Mouse (Mus musculus) E14TG2a.4 (cell line): Measurements from ENCODE around the gene Odf3l2.

Experiments
- CTCF ChIP-seq: conservative IDR thresholded peaks from 2 replicates; pipeline ENCODE4 v1.5.1; 2014; ENCODE audit warnings: low read length
- POU5F1 ChIP-seq: IDR thresholded peaks from 2 replicates; pipeline ENCODE4 v1.6.1; 2014; ENCODE audit warnings: low read length, borderline replicate concordance

DNA sequence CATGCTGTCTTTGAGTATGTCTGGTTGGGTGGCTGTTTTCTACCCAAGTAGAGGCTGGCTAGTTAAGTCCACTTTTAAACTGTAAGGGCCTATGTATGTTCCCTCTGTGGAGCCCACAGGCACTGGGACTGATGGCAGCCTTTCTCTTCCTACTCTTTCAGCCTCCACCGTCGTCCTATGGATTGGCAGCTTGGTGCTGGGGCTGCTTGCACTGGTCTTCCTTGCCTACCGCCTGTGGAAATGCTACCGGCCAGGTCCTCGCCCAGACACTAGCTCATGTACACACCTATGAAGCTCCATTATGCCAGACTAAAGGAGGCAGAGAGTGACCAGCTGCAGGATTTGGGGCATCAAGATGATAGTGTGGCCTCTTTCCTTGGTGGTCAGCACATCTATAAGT lies 22.5 kb upstream of the Odf3l2 start:
- TF ChIP-seq CTCF (no peak), POU5F1 (no peak)
